Mouse (Mus musculus) thymus, postnatal 0 days (tissue): ENCODE measurements around the gene Chaf1a. TPM values are rescaled to one million over a fixed set of nuclear protein-coding genes. Genes with fewer than 3 reads are reported as not detected.
A peak's percentile ranks its signal among the peaks of the same experiment; 100 is the strongest.
"Not testable (repeated sequence)": the region's sequence is repeated elsewhere in the genome, so short reads cannot be mapped to it uniquely, and the experiment has no call there.

ENCODE experiments used
- DNase-seq: peaks from one replicate; pipeline ENCODE4 v3.0.0-alpha.2; 2015; ENCODE audit warnings: low spot score
- polyA plus RNA-seq: library from polyadenylated mRNA; unstranded; fragments of >200 nt; fragmentation: Nextera tagmentation; extraction: Ambion mirVana; gene quantifications from 2 replicates; pipeline ENCODE4 v1.2.1, GENCODE M21; 2015

The Chaf1a gene
- polyA plus RNA-seq, 1 experiment from 2014 or later = 18.0 TPM

DNA sequence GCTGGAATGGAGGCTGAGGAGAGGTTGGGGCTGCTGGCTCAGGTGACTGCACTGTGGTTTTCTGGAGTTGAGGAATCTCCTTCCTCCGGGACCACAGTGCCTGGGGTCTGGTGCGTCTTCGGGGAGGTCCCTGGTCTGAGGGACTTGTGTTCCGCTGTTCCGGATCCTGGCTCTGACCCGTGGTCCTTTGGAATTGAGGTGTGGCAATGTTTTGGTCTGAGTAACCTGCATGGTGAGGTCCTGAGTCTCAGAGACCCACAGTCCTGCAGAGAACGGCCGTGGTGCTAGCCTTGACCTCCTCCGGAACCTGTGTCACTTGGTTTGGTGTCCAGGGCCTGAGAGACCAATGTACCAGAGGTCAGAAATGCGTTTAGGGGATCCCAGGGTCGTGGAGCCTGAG lies 39.7 kb downstream of the Chaf1a start:
- DNase-seq = peak; percentile 25

GRCm38 (mm10) chr17:56080781-56081585 lies 40.7 kb downstream of the Chaf1a start:
- peak; percentile 29 for DNase-seq

DNA sequence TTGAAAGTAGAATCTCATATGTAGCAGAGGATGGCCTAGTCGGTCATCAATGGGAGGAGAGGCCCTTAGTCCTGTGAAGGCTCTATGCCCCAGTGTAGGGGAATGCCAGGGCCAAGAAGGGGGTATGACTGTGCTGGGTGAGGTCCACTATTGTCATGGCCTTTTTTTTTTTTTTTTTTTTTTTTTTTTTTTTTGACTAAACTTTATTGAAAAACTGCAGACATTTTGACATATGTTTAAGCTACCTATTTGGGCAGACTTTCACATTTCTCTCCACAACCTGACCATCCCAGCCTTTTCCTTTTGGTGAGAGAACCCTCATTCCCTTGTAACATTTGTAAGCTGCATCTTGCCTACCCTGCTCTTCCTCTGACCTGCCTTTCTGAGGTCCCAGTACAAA lies 52.1 kb downstream of the Chaf1a start:
- DNase-seq = no peak

GRCm38 (mm10) chr17:56092794-56093193 lies 52.6 kb downstream of the Chaf1a start:
- no peak for DNase-seq

DNA sequence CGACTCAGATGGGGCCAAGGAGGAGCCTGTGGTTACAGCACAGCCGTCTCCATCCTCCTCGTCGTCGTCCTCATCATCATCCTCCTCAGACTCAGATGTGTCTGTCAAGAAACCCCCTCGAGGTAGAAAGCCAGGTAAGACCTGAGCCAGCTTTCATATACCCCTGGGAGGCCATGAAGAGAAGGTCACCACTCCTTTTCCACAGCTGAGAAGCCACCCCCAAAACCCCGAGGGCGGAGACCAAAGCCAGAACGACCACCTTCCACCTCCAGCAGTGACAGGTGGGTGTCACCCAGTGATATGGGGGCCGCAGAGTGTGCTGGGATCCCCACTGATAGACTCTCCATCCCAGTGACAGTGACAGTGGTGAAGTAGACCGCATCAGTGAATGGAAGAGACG lies 56.6 kb downstream of the Chaf1a start:
- no peak for DNase-seq

- no peak for DNase-seq
Measured at GRCm38 (mm10) chr17:56098180-56098579, 57.9 kb downstream of the Chaf1a start.

DNA sequence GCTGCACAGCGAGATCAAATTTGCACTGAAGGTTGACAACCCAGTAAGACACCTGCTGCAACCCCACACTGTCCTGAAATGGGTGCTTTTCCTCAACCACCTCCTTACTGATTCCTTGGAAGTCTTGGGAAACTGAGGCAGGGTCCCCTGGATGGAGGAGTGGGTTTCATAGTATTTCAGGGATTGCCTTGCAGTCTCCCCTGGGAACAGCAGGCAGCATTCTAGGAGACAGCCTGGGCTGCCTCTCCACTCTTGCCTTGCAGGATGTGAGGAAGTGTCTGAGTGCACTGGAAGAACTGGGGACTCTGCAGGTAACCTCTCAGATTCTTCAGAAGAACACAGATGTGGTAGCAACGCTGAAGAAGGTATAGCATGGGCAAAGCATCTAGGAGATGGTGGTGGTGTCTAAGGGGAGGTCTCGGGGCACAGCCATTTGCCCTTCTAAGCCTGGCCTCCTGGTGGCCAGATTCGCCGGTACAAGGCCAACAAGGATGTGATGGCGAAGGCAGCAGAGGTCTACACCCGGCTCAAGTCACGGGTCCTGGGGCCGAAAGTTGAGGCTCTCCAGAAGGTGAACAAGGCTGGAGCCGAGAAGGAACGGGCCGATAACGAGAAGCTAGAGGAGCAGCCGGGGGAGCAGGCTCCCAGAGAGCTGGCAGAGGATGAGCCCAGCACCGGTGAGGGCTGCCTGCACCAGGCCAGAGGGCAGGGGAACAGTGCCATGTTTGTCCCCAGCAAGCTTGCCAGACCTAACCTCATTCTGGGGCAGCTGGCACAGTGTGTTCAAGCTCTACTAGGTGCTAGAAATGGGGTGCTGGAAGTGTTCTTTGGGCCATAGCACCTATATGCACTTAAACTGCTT lies 58.7 kb downstream of the Chaf1a start:
- DNase-seq = no peak

- no peak for DNase-seq
Measured at GRCm38 (mm10) chr17:56100811-56101210, 60.6 kb downstream of the Chaf1a start.

- no peak for DNase-seq
Measured at GRCm38 (mm10) chr17:56102158-56102557, 61.9 kb downstream of the Chaf1a start.

DNA sequence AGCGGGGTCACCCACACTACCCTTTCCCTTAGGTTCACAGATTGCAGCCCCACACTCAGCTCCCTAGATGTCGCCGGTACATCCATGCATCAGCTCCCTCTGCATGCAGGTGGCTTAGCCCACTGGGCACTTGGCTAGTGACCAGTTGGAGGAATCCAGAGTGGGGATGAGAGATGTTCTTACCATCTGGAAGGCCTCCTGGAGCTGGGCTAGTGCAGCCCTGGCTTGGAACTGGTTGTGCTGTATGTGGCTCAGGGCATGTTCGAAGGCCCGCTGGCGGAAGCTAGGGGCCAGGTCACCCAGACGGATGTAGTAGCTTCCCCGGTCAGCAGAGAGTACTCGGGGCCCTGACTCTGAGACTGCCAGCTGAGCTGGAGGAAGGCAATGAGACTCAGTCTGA lies 62.7 kb downstream of the Chaf1a start:
- no peak for DNase-seq

- DNase-seq = no peak
Measured at GRCm38 (mm10) chr17:56103465-56104285, 63.4 kb downstream of the Chaf1a start.

DNA sequence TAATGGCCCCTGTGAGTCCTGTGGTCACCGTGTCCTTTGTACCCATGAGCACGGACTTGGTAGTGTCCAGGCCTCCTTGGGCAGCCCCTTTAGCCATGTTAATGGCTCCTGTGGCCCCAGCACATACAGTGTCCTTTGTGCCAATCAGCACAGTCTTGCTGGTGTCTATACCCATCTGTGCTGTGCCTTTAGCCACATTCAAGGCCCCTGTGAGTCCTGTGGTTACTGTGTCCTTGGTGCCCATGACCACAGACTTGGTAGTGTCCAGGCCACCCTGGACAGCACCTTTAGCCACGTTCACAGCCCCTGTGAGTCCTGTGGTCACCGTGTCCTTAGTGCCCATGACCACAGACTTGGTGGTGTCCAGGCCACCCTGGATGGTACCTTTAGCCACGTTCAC lies 64.6 kb downstream of the Chaf1a start:
- not testable (repeated sequence) for DNase-seq

- not testable (repeated sequence) for DNase-seq
Measured at GRCm38 (mm10) chr17:56106436-56106835, 66.2 kb downstream of the Chaf1a start.

- no peak for DNase-seq
Measured at GRCm38 (mm10) chr17:56106981-56107380, 66.7 kb downstream of the Chaf1a start.

GRCm38 (mm10) chr17:56107736-56108135 lies 67.5 kb downstream of the Chaf1a start:
- DNase-seq = no peak

DNA sequence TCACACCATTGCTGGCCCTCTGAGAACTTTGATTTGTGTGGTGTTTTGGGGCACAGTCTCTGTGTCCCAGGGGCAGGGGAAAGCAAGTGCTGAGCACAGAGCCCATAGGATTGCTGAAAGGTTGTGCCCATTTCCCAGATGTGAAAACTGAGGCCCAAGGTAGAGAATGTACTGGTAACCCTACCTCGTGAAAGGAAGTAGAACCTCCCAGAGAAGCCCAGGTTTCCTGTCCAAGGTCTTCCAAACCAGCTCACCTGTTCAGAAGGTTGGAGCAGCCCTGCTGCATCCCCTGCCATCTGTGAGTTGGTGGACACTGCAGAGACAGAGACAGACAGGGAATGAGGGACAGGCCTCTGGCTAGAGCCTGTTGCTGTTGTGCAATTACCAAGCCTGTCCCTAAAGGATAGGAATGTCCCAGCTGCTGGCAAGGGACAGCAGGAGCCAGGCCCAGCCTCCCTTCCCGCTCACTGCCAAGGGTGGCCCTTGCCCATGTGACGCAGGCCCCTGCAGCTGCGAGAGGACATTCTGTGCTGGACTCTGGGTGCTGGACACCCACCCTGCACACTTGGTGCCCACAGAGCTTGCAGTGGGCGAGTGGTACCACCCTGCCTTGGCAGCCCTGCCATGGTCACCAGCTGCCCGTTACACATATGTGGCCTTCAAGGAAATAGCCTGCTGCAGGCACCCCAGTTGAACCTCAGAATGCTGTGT lies 68.2 kb downstream of the Chaf1a start:
- no peak for DNase-seq

DNA sequence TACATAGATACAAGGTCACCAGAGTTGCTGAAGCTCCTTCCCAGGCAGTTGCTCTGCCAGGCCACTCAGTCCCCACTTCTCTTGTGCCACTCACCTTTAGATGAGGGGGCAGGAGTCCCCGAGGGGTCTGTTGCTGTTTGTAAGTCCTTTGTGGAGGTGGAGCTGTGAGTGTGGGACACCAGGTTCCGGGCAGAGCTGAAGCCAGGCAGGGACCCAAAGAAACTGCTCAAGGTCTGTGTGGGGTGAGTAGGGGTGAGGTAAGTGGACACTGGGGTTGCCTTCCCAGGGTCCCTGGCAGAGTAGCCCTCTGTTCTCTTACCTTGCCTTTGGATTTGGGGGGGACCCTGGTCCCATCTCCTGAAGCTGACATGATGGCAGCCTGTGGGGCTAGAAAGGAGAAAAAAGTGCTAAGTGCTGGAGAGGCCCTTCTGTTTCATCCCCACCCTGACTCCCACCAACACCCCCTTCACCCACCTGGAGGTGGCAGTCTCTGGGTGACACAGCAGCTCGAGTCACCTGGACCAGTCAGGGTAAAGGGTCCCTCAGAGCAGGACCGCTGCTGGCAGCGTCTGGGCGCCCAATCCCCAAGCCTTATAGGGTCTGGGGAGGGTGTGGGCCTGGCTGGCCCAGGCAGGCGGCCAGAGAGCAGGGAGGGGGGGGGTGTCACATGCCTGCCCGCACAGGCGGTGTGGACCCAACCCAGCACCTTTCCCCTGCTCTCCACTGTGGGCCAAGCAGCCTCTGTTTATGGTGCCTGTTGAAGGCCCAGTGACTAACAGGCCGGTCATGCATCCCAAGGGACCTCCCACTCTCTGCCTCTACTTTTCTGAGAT lies 69.2 kb downstream of the Chaf1a start, which contains the start of gene Plin4:
Gene Plin4, minus strand, starts transcription at position 585 of the 833 bp plus-strand sequence.
- no peak for DNase-seq

DNA sequence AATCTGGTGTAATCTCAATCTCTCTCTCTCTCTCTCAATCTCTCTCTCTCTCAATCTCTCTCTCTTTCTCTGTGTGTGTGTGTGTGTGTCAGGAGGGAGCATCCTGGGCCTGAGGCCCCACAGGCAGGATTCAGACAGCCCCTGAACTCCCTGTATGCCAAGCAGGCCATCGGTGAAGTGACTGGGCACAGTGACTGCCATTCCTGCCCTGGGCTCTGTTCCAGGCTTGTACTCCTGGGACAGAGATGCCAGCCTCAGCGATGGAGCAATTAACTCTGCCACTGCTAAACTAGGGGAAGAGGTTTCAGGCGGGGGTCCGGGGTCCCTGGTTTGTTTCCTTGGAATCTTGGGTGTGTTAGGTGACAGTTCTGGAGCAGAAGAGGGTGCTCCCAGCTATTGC lies 70.3 kb downstream of the Chaf1a start:
- no peak for DNase-seq

- DNase-seq = no peak
Measured at GRCm38 (mm10) chr17:56111021-56111420, 70.8 kb downstream of the Chaf1a start.

DNA sequence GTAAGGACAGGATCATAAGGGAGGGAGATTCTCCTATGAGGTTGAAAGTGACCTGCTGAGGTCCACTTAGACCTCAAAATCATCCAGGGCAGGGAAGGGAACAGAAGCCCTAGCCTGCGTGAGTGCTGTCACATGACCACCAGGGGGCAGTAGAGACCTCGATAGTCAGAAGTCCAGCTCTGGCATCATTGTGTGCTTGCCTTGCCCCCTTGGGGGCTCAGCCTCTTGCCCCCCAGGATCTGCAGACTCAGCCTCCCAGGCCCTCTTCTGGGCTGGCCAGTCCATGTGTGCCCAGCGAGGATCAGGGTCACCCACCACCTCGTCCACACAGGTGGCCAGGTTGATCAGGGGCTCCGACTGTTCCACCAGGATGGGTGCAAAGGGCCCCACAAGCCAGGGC lies 71.6 kb downstream of the Chaf1a start:
- peak; percentile 76 for DNase-seq
